Mouse (Mus musculus) MN1 (cell line): ENCODE data around the gene Gm20390.
A peak's percentile ranks its signal among the peaks of the same experiment; 100 is the strongest.
"Not testable (repeated sequence)": the region's sequence is repeated elsewhere in the genome, so short reads cannot be mapped to it uniquely, and the experiment has no call there.

Experiments
- DNase-seq: peaks from one replicate; pipeline ENCODE4 v3.0.0-alpha.2; 2016; ENCODE audit warnings: low spot score

The Gm20390 gene

DNA sequence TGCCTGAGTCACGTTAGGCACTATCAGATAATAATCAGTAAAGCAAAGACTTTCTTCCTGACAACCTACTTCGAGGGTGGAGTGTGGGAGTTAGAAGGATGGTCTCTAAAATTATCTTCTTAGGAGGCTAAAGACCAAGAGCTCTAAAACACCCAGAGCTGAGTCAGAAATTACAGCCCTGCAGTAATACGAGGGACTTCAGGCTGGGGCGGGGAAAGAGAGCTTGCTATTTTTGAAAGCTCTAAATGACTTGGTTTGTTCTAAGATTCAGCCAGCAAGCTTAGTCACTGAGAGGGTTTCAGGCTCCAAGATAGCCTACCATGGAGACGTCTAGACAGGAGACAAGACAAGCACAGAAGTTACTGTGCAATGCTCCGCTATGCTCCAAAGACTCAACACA is 2.7 kb downstream of the Gm20390 start:
- DNase-seq, result no peak

- peak; percentile 70 for DNase-seq
Observed at GRCm38 (mm10) chr11:93963013-93963412, 5.1 kb downstream of the Gm20390 start.

DNA sequence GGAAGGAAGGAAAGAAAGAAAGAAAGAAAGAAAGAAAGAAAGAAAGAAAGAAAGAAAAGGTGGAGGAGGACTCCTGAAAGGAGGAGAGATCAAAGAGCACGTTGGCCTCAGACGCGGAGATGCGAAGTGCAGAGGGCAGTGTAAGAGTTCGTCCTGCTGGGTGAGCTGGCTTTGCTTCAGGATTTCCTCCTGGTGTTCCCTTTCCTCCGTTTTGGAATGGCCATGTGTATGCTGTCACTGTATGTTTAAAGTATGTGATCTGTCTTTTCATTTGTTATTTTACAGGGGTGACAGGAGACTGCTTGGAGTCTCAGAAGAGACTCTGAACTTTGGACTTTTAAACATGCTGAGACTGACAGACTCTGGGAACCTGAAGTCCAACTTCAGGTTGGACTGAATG is 6.6 kb downstream of the Gm20390 start:
- no peak for DNase-seq

- DNase-seq, result no peak
Observed at GRCm38 (mm10) chr11:93957746-93958145, 10.3 kb downstream of the Gm20390 start.

GRCm38 (mm10) chr11:93957031-93957555 is 11.0 kb downstream of the Gm20390 start:
- DNase-seq, result peak; percentile 32

GRCm38 (mm10) chr11:93956159-93956558 is 11.9 kb downstream of the Gm20390 start, which contains the start of gene Nme2:
Gene Nme2 (minus strand): TSS chr11:93956259.
- DNase-seq, result peak; percentile 52

DNA sequence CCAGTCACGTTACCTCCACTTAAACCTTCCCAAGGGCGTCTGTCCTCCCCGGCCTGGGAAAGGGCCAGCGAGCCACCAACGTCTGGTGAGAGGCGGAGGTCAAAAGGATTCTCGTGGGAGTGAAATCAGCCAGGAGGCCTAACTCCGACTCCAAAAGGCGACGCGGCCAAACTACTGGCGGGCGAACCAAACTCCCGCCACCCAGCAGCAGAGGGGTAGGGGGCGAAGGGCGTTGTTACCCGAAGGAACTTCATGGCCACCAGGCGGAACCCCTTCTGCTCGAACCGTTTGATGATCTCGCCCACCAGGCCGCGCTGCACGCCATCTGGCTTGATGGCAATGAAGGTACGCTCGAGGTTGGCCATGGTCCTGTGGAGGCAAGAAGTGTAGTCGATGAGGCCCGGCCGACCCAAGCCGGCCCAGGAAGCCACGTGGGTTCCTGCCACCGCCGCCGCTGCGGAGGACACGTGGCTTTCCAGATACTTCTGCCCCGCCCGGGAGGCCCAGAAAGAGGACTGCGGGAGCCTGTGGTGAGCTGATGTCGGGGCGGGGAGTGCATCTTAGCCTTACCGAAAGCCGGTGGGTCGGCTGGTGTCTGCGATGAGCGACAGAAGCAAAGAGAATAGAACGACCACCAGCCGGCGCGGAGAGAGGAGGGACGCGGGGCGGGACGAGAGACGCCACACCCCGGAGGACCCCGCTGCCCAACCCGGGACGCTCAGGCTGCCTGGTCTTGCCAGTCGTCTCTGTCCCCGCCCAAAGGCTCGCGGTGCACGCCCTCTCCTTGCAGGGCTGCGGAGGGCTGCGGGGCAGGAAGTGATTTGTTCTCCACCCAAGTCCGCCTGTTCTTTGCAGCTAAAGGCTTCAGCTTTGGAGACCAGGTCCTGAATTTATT is 12.6 kb downstream of the Gm20390 start:
- peak; percentile 90 for DNase-seq

GRCm38 (mm10) chr11:93954738-93955255 is 13.3 kb downstream of the Gm20390 start:
- DNase-seq, result no peak

DNA sequence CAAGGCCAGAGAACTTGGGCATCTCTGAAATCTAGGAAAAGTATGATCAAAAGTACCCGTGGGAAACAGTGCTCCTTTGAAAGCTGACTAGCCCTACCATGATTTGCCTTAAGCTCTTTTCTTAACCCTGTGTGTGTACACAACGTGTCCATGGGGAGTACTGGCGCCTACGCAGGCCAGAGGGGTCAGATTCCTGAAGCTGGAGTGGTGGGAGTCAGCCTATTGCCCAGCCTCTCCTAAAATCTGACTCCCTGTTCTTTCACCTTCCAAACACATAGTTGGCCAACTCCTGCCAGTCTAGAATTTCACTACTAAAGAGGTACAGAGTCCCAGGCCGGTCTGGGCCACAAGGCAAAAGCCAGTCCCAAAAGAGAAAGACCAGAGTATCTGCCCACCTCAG is 15.7 kb downstream of the Gm20390 start:
- DNase-seq, result no peak

GRCm38 (mm10) chr11:93950045-93950444 is 18.0 kb downstream of the Gm20390 start:
- no peak for DNase-seq

DNA sequence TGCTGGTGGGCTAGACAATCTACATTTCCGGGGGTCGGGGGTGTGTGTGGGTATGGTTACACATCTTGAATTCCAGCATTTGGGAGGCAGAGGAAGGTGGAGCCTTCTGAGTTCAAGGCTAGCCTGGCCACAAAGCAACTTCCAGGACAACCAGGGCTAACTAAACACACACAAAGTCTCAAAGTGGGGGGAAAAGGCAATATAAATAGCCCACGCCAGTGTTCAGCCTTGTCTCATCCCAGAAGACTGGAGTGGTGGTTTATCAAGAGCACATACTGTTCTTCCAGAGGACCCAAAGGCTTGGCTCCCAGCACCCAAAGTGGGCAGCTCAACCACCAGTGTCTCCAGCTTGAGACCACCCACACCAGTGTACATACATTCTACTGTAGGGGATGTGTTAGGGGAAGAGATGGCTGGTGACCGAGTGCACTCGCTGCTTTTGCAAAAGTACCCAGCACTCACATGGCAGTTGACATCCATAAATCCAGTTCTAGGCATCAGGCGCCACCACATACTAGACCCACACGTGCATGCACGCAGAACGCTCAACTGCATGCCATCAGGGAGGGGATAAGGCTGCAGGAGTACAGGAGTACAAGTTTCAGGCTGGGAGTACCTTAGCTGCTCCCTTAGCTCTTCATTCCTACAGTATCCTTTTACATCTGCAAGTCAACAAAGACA is 19.1 kb downstream of the Gm20390 start:
- DNase-seq, result no peak

DNA sequence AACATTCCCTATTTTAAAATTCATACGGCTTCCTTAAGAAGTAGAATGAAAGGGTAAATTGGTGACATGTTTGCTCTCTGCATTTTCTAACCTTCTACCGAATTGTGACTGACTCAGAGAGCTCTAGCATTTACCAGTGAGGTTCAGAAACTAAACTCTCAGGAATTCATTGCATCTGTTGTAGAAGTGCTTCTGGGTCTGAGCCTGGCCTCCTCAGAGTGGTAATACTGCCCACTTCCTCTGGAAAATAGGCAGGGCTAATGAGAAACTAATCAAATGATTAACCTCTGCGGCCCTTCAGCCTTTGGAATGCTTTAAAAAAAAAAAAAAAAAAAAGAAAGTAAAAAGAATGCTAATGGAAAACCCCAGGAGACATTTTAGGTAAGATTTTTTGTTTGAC is 23.1 kb downstream of the Gm20390 start:
- no peak for DNase-seq

- DNase-seq, result no peak
Observed at GRCm38 (mm10) chr11:93940906-93941305, 27.2 kb downstream of the Gm20390 start.

- DNase-seq, result no peak
Observed at GRCm38 (mm10) chr11:93929106-93929505, 39.0 kb downstream of the Gm20390 start.

DNA sequence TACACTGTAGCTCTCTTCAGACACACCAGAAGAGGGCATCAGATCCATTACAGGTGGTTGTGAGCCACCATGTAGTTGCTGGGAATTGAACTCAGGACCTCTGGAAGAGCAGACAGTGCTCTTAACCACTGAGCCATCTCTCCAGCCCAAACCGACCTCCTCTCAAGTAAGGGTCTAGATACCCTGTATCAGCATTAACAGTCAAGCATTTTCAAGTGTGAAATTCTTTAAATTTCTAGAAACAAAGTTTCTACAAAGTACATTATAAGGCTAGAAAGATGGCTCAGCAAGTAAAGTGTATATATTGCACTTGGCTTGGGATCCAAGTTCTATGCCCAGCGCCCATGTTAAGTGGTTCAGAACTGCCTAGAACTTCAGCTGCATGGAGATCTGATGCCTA is 53.1 kb downstream of the Gm20390 start:
- DNase-seq, result not testable (repeated sequence)

- DNase-seq, result no peak
Observed at GRCm38 (mm10) chr11:93911603-93912002, 56.5 kb downstream of the Gm20390 start.

DNA sequence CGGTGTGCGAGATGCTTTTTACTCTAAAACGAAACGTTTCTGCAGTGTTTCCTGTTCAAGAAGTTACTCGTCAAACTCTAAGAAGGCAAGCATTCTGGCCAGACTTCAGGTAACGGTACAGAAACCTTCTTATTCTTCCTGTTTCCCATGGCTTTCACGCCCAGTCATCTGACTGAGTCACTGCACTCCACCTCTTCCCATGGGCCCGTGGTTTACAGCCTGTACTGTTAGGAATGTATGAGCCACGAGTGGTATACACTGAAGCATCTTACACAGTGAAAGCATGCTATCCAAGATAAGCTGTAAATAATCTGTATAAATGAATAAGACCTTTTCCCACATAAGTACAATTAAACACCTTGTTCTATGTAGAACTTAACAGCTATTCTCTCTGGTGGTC is 59.3 kb downstream of the Gm20390 start:
- DNase-seq, result no peak

- no peak for DNase-seq
Observed at GRCm38 (mm10) chr11:93907839-93908238, 60.3 kb downstream of the Gm20390 start.

- no peak for DNase-seq
Observed at GRCm38 (mm10) chr11:93906834-93907233, 61.3 kb downstream of the Gm20390 start.
